Mouse (Mus musculus): ENCODE results near the gene Rnasel. TPM values are rescaled to one million over a fixed set of nuclear protein-coding genes. Genes with fewer than 3 reads are reported as not detected.
A peak's percentile ranks its signal among the peaks of the same experiment; 100 is the strongest.
"Not testable (repeated sequence)": the region's sequence is repeated elsewhere in the genome, so short reads cannot be mapped to it uniquely, and the experiment has no call there.

The Rnasel gene
- total RNA-seq, 2 experiments from 2014 or later: 6.5 to 8.1 TPM

GRCm38 (mm10) chr1:153767281-153767680 lies 18.1 kb downstream of the Rnasel start:
- DNase-seq (ENCODE audit: extremely low spot score in 1 of 2, low spot score in 1 of 2): no peak

GRCm38 (mm10) chr1:153768465-153768864 lies 19.2 kb downstream of the Rnasel start:
- DNase-seq (ENCODE audit: extremely low spot score in 1 of 2, low spot score in 1 of 2): no peak

GRCm38 (mm10) chr1:153769571-153769970 lies 20.3 kb downstream of the Rnasel start:
- DNase-seq (ENCODE audit: extremely low spot score in 1 of 2, low spot score in 1 of 2): not testable (repeated sequence)

- DNase-seq (ENCODE audit: extremely low spot score in 1 of 2, low spot score in 1 of 2): no peak
Measured at GRCm38 (mm10) chr1:153769998-153770775, 21.0 kb downstream of the Rnasel start.

- no peak for DNase-seq (ENCODE audit: extremely low spot score in 1 of 2, low spot score in 1 of 2)
Measured at GRCm38 (mm10) chr1:153770776-153771167, 21.5 kb downstream of the Rnasel start.

GRCm38 (mm10) chr1:153775174-153775573 lies 25.9 kb downstream of the Rnasel start:
- DNase-seq (ENCODE audit: extremely low spot score in 1 of 2, low spot score in 1 of 2): no peak

GRCm38 (mm10) chr1:153776257-153776656 lies 27.0 kb downstream of the Rnasel start:
- peak in 1 of 2 experiments; percentile 25 for DNase-seq (ENCODE audit: extremely low spot score in 1 of 2, low spot score in 1 of 2)

GRCm38 (mm10) chr1:153778205-153778604 lies 29.0 kb downstream of the Rnasel start:
- DNase-seq (ENCODE audit: extremely low spot score in 1 of 2, low spot score in 1 of 2): no peak

- DNase-seq (ENCODE audit: extremely low spot score in 1 of 2, low spot score in 1 of 2): no peak
Measured at GRCm38 (mm10) chr1:153783339-153783738, 34.1 kb downstream of the Rnasel start.

- no peak for DNase-seq (ENCODE audit: extremely low spot score in 1 of 2, low spot score in 1 of 2)
Measured at GRCm38 (mm10) chr1:153785608-153786007, 36.4 kb downstream of the Rnasel start.

GRCm38 (mm10) chr1:153790708-153791107 lies 41.5 kb downstream of the Rnasel start:
- no peak for DNase-seq (ENCODE audit: extremely low spot score in 1 of 2, low spot score in 1 of 2)

GRCm38 (mm10) chr1:153794241-153794640 lies 45.0 kb downstream of the Rnasel start:
- DNase-seq (ENCODE audit: extremely low spot score in 1 of 2, low spot score in 1 of 2): no peak

GRCm38 (mm10) chr1:153802691-153803090 lies 53.5 kb downstream of the Rnasel start:
- DNase-seq (ENCODE audit: extremely low spot score in 1 of 2, low spot score in 1 of 2): no peak

- DNase-seq (ENCODE audit: extremely low spot score in 1 of 2, low spot score in 1 of 2): no peak
Measured at GRCm38 (mm10) chr1:153803530-153803929, 54.3 kb downstream of the Rnasel start.

- peak; percentile 25 to 72 for DNase-seq (ENCODE audit: extremely low spot score in 1 of 2, low spot score in 1 of 2)
Measured at GRCm38 (mm10) chr1:153807390-153807993, 58.3 kb downstream of the Rnasel start.

Other genes with a start within 250 kb of the Rnasel start
- 1 to 10 TPM; 3.6 to 4.5 TPM for gene Npl, start 199.4 kb upstream of the Rnasel start, total RNA-seq (2021)
- 10 to 100 TPM; 66.1 to 70.2 TPM for gene Rgs8, start 96.4 kb upstream of the Rnasel start, total RNA-seq (2021)
- gene Rgs16, start 9.1 kb upstream of the Rnasel start, total RNA-seq (2021): 1 to 10 TPM; 4.9 to 5.9 TPM
- 1 to 10 TPM in 1 of 2 experiments, under 1 TPM in 1; 0.64 to 1.2 TPM for gene Rgsl1, start 94.7 kb downstream of the Rnasel start, total RNA-seq (2021)
- gene Teddm1b, start 124.9 kb downstream of the Rnasel start, total RNA-seq (2021): not detected
- gene Teddm1a, start 142.3 kb downstream of the Rnasel start, total RNA-seq (2021): not detected
- 1,000 to 10,000 TPM; 1,489 to 1,771 TPM for gene Glul, start 150.5 kb downstream of the Rnasel start, total RNA-seq (2021)
- 1 to 10 TPM; 1.6 to 1.7 TPM for gene Teddm2, start 150.8 kb downstream of the Rnasel start, total RNA-seq (2021)

Data from layer of hippocampus, postnatal 25 days (tissue).